Comparison of ENCODE assay signal across 16 mouse cellular contexts in the genomic region with DNA sequence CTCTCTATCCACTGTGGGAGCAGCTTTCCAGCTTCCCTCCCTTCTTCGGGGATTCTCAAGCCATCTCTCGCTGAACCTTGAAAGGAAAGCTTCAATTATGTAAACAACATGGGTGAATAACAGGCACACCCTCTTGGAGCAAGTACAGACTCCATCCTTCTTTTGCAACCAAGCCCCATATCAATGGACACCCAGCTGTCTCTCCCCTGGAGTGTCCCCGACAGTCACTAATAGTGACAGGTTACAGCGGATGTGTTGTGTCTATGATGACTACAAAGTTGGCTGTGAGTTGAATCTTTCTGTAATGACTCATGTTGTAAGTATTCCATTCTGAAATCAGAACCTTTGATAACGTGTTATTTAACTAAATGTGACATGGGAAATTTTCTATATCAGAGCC.
"Had no signal": no experiment of that assay in that cellular context is flagged by ENCODE, and none has a peak within 500 bp of the region (broad histone marks: within the 10 kb centered on the region; RNA-seq: fewer than 3 reads in every experiment).

No protein-coding gene starts in this region.

- H3K27me3 ChIP-seq: liver, embryonic 15.5 days; lung, embryonic 15.5 days; megakaryocyte, embryonic 14.5 days; midbrain, embryonic 12.5 days; midbrain, embryonic 15.5 days; neural tube, embryonic 12.5 days; stomach, embryonic 15.5 days had no signal

- H3K4me2 ChIP-seq: liver, embryonic 15.5 days; lung, embryonic 15.5 days; midbrain, embryonic 12.5 days; midbrain, embryonic 15.5 days; neural tube, embryonic 12.5 days; stomach, embryonic 15.5 days had no signal

- DNase-seq: liver, postnatal 0 days; lung, adult 2 months; lung, postnatal 10 days; right cerebral cortex, postnatal 14 days; thymus, adult 2 months; thymus, postnatal 25 days; thymus, postnatal 4 days had no signal

- H3K36me3 ChIP-seq: liver, embryonic 15.5 days; lung, embryonic 15.5 days; midbrain, embryonic 12.5 days; midbrain, embryonic 15.5 days; neural tube, embryonic 12.5 days; stomach, embryonic 15.5 days had no signal

- ATAC-seq: liver, postnatal 0 days; midbrain, embryonic 15.5 days had no signal

- H3K9ac ChIP-seq: liver, embryonic 15.5 days; liver, postnatal 0 days; lung, embryonic 15.5 days; midbrain, embryonic 12.5 days; midbrain, embryonic 15.5 days; neural tube, embryonic 12.5 days; stomach, embryonic 15.5 days had no signal

- H3K9me3 ChIP-seq: liver, embryonic 15.5 days; lung, embryonic 15.5 days; midbrain, embryonic 12.5 days; midbrain, embryonic 15.5 days; neural tube, embryonic 12.5 days; stomach, embryonic 15.5 days had no signal

- H3K4me3 ChIP-seq: liver, embryonic 15.5 days; lung, embryonic 15.5 days; megakaryocyte, embryonic 14.5 days; midbrain, embryonic 12.5 days; midbrain, embryonic 15.5 days; neural tube, embryonic 12.5 days; stomach, embryonic 15.5 days had no signal

- H3K27ac ChIP-seq: liver, embryonic 15.5 days; lung, embryonic 15.5 days; macrophage; midbrain, embryonic 12.5 days; midbrain, embryonic 15.5 days; neural tube, embryonic 12.5 days; stomach, embryonic 15.5 days; stomach, postnatal 0 days had no signal
